Mouse (Mus musculus) cerebellum, postnatal 10 days (tissue): ENCODE results near the gene Eif2b5.
A peak's percentile ranks its signal among the peaks of the same experiment; 100 is the strongest.

Source experiments
- DNase-seq, 2 experiments: peaks; one replicate each; pipeline ENCODE4 v3.0.0; 2021; ENCODE audit warnings: mixed read lengths in 2 of 2

Eif2b5 gene

DNA sequence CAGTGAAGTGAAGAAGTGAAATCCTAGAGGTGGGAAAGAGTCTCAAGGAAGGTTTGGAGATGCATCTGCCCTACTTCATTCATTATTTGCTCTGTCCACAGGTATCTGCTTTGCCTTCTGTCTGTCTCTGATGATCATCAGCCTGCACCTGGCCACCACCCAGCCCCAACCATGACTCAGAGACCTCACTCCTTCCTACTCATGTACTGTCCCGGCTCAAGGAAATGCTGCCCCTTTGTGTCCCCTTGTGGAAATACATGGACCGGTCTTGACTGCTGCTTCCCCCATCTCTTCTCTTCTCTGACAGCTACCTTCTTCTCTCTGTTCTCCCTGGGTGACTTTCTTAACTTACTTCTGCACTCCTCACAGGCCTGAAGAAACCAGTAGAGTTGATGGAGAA, 8.0 kb upstream of the Eif2b5 start:
- peak in 1 of 2 experiments; percentile 21 for DNase-seq

DNA sequence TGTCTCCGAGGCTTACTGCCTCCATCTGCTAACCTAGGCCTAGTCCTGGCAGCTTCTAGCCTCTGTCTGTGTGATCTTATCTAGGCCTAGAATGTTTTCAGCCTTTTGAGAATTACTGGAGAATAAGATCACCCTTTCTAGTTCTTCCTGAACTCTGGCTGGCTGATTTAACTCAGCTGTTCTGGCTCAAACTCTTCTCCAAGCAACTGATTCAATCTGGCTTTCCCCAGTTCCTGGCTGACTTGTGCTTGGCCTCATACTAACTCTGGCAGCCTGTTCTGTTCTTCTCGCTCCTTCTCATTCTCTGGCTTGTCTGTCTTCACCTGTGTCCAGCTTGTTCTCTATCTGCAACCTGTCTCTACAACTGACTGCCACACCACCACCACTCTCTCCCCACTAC, 7.3 kb upstream of the Eif2b5 start:
- no peak for DNase-seq

DNA sequence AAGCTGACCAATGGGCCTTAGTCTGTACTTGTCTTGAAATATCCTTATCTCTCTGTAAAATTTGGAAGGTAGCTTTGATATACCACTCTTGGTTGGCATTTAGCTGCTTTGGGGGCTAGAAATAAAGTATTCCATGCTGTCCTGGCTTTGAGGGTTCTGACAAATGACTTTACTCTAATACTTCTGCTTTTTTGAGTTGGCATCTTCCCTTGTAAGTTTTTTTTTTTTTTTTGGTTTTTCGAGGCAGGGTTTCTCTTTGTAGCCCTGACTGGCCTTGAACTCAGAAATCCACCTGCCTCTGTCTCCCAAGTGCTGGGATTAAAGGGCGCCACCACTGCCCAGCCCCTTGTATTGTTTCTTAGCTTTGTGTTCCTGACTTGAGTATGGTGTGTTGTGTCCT, 5.2 kb upstream of the Eif2b5 start:
- DNase-seq, result no peak

DNA sequence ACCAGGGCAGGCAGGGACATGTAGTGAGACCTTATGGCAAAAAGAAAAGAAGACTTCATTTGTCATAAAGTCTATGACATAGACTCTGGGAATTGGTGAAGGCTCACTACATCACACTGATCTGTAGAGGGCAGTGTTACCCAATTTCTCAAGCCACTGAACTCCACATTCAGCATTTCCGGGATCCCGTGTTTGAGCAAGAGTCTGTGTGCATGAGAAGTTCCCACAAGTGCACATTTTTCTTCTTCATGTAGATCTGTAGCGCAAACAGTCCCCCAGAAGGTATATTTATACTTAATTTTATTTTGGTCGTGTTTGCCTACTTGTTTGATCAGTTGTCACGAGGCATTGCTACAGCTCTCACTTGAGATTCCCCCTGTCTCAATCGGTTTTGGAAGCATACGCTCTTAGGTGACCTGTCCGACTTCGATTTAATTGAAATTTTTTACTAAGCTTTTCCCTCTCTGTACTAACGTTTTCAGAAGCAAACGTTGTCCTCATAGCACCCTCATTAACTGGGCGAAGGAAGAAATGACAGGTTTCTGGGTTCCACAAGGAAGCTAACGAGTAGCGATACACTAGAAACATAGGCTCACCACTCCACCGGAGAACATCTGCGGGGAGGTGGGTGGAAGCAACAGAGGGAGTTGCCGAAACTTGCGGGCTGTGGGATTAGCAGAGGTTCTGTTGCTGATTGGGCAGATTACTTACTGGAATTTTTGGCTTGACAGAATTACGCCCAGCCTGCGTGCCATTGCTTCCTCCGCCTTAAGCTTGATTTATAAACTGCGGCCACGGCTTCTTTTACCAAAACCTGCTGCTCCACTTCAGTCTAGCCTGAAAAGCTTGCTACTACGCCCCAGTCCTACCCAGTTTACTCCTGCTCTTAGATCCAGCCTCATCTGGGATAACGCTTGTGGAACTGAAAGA, 1.7 kb upstream of the Eif2b5 start:
- peak; percentile 68 to 79 for DNase-seq

DNA sequence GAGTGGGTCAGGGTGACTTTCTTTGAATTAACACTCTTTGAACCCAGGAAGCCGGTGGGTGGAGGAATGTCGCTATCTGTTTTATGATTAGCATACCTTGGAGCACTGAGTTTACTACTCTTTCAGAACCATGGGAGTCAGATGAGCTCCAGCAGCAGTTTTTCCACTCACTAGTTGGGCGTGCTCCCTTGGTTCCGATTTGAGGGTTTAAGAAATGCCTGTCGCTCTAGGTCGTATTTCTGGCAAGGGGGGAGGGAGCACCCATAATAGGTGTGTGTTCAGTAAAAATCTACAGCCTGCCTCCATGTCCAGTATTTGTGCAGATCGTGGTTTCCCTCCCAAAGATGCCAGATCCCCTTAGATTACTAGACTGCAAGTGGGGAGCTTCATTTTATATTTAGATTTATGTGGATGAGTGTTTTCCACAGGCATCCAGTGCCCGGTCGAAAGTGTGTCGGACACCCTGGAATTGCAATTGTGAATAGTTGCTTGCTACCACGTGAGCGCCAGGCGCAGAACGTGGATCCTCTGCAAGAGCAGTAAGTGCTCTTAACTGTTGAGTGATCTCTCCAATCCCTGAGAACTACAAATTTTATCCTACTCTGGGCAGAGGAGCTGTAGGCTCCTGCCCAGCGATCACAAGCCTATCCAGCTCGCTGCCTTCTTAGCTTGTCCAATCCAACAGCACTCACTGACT, 489 bp upstream of the Eif2b5 start:
- DNase-seq, result no peak

DNA sequence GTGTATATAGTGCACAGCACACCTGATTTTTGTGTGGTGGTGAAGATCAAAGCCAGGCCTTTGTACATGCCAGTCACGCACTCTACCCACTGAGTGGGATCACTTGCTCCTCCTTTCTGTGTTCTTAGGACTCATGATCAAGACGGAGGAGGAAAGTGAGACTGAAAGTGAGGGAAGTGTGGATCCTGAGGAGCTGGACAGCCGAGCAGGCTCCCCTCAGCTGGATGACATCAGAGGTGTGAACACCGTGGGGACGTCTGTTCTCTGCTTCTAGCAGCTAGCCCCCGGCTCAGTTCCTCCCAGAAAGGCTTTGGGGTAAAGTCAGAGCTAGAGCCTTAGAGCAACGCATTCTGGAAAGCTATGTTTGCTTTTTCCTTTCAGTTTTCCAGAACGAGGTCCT, 7.4 kb downstream of the Eif2b5 start:
- no peak for DNase-seq

DNA sequence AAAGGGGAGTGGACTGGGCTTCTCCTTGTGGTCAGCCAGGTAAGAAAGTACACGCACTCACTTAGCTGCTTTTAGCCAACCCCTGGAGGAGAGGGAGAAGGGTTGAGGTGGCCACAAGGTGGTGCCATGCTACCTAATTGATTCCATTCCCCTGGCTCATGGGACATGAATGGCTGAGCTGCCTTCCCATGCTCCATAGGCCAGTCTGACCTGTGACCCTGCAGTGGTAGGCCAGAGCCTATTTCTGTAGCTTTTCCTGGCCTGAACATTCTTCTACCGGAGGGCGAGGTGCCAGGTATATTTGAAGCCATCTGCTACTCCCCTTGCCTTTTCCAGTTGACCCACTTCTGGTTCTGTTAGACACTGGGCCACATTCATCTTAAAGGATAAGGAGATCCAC, 10.7 kb downstream of the Eif2b5 start:
- peak; percentile 68 to 72 for DNase-seq

DNA sequence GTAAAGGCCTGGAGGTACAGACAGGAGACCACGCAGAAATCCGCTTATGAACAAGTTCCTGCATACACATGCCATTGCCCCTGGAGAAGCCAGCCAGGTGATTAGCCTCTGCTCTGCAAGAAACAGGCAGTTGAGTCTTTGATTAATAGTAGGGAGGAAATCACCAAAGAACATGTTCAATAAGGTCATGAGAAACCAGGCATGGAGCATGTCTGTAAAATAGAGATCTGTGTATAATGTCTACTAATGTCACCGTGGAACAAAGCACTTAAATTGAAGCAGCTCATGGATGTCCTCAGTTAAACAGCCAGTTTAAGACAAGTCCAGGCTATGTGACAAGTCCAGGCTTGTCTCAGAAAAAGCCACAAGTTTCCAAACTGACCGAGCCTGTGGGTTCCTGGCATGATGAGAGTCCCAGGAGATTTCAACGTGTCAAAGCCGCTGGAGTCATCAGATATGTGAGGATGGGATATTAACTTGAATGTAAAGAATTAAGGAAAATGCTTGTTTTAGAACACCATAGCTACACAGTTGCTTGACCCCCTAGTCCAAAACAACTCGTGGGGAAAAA, 12.7 kb downstream of the Eif2b5 start:
- DNase-seq, result no peak

DNA sequence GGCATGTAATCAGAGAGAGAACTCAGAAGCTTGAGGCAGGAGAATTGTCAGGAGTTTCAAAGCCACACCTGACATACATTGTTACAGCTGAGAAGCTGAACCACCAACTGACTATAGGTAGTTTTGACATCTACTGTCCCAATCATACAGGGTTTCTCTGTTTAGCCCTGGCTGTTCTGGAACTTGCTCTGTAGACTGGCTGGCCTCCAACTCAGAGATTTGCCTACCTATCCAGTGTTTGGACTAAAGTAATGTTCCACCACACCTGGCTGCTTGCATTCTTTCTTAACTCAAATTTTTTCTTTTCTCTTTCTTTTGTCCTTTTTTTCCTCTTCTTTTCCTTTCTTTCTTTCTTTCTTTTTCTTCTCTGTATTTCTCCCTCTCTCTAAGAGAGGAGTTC, 17.4 kb downstream of the Eif2b5 start:
- peak in 1 of 2 experiments; percentile 35 for DNase-seq

DNA sequence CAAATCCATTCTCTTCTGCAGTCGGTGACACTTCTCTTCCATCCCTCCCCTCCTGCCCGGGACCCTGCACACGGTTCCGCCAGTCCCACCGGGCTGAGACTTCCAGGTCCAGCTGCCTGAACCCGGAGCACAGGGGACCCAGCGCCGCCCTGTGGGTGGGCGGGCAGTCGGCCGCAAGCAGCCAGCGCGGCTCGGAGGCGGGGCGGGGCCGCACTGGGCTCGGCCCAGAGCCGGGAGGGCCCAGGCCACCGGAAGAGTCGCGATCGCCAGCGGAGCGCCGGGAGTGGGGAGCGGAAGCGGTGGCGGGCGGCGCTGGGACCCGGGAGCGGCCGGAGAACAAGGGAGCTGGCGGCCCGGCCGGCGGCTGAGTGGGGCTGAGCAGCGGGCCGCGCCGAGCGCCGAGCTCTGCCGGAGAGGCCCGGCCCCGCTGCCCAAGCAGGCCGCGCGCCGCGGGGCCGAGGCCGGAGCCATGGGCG, 18.1 kb downstream of the Eif2b5 start, which contains the start of gene Dvl3:
Gene Dvl3, plus strand, starts transcription at position 257 of the 476 bp plus-strand sequence.
- peak; percentile 93 to 96 for DNase-seq

DNA sequence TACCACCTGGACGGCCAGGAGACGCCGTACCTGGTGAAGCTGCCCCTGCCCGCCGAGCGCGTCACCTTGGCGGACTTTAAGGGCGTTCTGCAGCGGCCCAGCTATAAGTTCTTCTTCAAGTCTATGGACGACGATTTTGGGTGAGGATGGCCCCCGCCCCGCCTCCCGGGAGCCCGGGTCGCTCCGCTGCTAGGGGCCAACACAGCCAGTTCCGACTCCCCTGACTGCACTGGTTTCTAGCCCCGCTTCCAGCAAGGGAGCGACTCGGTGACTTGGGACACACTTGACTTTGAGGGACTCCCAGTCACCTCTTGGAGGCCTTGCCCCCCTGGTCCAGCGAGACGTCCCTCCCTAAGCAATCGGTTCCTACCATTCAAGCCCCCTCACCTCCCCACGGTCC, 18.6 kb downstream of the Eif2b5 start:
- no peak for DNase-seq

DNA sequence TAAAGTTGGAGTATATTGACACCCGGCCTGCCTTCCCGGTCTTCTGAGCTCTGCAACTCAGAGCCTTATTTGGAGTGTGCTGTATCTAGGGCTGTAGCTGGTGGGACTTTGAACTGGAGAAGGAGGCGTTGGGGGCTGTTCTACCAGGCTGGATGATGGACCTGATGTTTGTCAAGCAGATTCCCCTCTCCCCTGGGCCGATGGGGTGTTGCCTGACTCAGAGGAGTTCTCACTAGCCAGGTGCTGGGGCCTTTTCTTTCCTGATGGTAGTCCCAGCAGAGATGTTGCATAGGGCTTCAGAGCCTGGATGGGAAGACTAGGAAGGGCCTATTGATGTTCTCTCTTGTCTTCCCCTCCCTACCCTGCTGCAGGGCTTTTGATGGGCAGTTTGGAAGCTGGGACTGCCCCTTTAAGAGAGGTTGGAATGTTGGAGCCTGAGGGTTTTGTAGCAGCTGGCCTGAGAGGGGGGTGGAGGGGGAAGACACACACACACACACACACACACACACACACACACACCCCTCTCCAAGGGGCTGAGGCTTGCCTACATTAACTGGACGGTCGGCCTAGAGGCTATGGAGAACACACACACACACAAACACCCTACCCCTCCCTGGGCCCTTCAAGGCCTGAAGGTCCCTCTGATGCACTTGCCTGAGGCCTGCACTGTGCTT, 19.2 kb downstream of the Eif2b5 start:
- DNase-seq, result peak; percentile 74 to 79

DNA sequence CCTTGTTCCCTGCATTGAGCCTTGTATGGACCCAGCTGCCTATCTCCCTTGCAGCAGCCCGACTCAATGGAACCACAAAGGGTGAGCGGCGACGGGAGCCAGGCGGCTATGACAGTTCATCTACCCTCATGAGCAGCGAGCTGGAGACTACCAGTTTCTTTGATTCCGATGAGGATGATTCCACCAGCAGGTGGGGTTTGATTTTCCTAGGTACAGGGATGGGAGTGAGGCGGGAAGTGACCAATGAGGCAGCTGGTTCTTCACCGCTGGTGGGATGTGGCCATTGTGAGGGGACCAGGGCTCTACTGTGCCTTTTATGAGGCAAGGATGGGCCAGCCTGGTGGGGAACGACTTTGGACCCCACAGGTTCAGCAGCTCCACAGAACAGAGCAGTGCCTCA, 25.3 kb downstream of the Eif2b5 start:
- DNase-seq, result no peak

DNA sequence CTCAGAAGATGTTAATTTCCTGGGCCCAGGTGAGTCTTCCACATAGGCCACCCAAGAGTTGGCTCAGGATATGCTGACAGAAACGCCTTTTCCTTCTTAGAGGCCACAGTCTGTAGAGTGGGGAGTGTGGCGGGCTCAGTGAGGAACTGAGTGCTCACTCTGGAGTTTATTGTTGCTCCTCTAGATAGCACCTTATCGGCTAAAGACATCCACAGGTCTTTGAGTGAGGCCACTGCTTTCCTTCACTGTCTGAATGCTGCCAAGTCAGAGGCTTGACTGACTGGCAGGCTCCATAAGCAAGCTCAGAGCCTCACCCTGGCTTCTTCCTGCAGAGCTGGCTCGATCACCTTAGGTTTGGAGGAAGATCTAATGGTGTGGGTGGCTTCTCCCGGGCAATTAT, 30.2 kb downstream of the Eif2b5 start:
- no peak for DNase-seq

DNA sequence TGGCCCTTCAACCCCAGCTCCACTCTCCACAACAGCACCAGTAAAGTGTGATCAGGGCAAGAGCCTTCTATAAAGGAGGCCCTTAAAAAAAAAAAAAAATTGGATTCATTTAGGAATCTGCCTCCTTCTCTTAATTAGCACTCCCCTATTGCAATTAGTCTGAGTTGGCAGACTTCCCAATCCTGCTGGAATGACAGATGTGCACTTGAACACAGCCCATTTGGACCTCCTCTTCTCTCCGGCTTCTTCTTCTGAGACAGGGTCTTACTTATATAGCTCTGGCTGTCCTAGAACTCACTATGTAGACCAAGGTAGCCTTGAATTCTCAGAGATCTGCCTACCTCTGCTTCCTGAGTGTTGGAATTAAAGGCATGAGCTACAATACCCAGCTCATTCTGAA, 30.8 kb downstream of the Eif2b5 start:
- peak; percentile 64 to 71 for DNase-seq

DNA sequence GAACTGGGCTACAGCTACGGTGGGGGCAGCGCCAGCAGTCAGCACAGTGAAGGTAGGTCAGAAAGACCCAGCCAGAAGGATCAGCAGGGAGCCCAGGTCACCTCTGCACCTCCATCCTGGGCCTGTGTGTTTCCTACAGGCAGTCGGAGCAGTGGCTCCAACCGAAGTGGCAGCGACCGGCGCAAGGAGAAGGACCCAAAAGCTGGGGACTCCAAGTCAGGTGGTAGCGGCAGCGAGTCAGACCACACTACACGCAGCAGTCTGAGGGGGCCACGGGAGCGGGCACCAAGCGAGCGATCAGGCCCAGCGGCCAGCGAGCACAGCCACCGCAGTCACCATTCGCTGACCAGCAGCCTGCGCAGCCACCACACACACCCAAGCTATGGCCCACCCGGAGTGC, 32.3 kb downstream of the Eif2b5 start:
- DNase-seq, result no peak

DNA sequence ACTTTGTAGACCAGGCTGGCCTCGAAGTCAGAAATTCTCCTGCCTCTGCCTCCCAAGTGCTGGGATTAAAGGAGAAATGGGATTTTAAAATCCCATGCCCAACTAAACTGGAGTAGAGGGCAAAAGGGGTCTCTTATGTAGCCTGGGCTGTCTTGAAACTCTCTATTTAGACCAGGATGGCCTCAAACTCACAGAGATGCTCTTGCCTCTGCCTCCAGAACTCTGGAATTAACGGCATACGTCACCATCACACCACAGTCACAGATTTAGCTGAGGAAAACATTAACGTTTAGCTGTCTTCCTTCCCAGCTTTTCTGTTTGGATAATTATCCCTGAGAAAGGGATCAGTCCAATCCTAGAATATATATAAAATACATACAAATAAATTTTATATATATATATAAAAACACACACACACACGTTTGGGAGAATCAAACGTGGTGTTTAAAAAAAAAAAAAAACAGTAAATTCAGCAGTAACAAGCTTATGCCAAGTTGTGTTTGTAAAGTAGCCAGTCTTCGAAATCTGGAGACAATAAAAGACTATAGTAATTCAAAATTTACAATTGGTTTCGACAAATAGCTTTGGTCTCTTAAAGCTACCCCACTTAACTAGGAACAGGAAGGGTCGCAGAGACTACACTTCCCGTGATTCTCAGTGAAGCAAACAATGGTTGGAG, 36.1 kb downstream of the Eif2b5 start:
- DNase-seq, result no peak

DNA sequence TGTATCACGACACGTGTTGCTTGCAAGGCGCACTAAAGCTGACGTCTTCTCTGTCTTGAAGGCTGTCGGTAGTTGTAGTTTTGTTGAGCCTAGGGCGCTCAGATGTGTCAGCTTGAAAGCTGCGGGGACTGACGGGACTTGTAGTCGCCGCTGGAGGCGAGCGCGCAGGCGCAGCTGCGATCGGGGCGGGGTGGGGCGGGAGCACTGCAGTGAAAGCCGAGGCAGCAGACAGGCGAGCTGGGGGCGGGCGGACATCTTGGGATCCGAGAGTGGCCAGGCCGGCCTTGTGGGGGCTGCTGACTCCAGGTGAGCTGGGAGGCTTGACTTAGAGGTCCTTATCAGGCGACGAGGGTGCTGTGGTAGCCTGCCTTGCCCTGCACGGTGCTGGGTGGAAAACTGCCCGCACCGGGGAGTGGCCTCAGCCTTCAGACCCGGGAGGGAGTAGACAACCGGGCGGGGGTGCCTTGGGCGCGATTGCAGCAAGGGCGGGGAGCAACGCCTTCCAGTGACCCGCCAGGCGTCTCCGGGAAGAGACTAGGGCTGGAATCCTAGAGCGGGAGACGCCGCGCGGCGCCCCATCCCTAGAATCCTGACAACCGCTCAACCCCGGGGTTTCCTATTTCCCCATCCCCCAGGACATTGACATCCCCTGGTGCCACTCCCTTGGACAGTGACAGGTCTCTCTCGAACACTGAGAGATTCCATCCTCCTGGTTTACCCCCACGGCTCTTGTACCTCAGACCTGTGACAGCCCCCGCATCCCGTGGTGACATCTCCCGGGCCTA, 36.9 kb downstream of the Eif2b5 start, which contains the start of gene Ap2m1:
Gene Ap2m1, plus strand, starts transcription at position 183 of the 785 bp plus-strand sequence.
- peak; percentile 94 to 97 for DNase-seq

DNA sequence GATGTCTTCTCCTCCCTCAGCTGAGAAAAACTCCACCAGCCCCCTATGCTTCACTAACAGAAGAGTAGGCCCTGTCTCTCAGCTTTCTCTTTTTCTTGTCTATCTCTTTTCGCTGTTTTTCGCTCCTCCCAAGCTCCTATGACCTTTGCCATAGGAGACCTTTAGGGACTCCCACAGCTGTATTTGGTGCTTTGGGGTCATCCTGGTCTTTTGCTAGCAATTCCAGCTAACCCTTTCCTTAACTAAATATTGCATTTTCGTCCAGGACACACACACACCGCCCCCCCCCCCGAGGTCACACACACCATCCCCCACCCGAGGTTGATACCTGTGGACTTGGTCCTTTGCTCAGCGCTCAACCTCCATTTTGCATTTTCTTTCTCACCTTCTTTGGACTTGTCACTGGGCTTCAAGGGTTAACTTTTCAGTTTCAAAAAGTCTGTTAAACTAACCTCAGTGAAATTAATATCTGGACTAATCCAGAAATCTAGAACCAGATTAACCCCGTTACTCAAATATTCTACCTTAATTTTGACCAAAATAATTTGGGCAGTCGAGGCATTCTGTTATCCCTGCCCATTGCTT, 37.6 kb downstream of the Eif2b5 start:
- peak in 1 of 2 experiments; percentile 31 for DNase-seq

DNA sequence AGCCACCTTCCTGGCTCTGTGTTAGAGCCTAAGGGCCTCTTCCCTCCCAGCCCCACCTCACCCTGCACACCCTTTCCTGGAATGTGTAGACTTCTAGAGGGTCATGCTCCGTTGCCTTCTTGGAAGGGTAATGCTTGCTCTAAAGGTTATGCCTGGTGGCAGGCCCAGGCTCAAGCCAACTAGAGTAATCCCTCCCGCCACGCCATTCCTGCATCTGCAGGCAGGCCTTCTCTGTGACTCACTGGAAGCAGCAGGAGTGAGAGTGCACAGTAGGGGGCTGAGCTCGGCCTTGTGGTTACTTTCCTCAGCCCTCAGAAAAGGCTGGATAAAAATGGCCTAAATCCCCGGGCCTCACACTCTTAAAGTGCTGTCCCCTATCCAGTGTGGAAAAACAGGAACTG, 38.5 kb downstream of the Eif2b5 start:
- DNase-seq, result peak; percentile 56 to 63
